Mouse (Mus musculus) frontal cortex, postnatal 10 days (tissue): ENCODE measurements at regions not wholly inside any gene's neighbourhood (a gene's known extent, or its start where the extent isn't known, plus 50 kb on each side); places are given as distances from the start of the nearest gene placed in this dataset.

Source experiments
- DNase-seq, 2 experiments: peaks; one replicate each; pipeline ENCODE4 v3.0.0; 2022; ENCODE audit warnings: low spot score in 2 of 2, mixed read lengths in 1 of 2

GRCm38 (mm10) chr3:143595081-143595480, 609.9 kb downstream of the Lmo4 start:
- DNase-seq, result no peak

- DNase-seq, result peak; percentile 49 to 72
Measured at GRCm38 (mm10) chr3:143594676-143595075, 610.3 kb downstream of the Lmo4 start.

- no peak for DNase-seq
Measured at GRCm38 (mm10) chr3:143586653-143587052, 618.4 kb downstream of the Lmo4 start.

- DNase-seq, result no peak
Measured at GRCm38 (mm10) chr3:143584692-143585603, 620.1 kb downstream of the Lmo4 start.

- no peak for DNase-seq
Measured at GRCm38 (mm10) chr3:143576338-143577007, 628.5 kb downstream of the Lmo4 start.

- no peak for DNase-seq
Measured at GRCm38 (mm10) chr3:143575737-143576136, 629.3 kb downstream of the Lmo4 start.

GRCm38 (mm10) chr3:143574035-143574864, 630.8 kb downstream of the Lmo4 start:
- no peak for DNase-seq

GRCm38 (mm10) chr3:143569930-143570329, 635.1 kb downstream of the Lmo4 start:
- no peak for DNase-seq

GRCm38 (mm10) chr3:143565067-143565466, 640.0 kb downstream of the Lmo4 start:
- no peak for DNase-seq

- no peak for DNase-seq
Measured at GRCm38 (mm10) chr3:143542811-143543210, 661.0 kb upstream of the Pkn2 start.

- no peak for DNase-seq
Measured at GRCm38 (mm10) chr3:143527982-143528381, 646.2 kb upstream of the Pkn2 start.

GRCm38 (mm10) chr3:143527274-143527673, 645.5 kb upstream of the Pkn2 start:
- DNase-seq, result no peak

GRCm38 (mm10) chr3:143512517-143513249, 630.9 kb upstream of the Pkn2 start:
- no peak for DNase-seq

GRCm38 (mm10) chr3:143509531-143509930, 627.7 kb upstream of the Pkn2 start:
- no peak for DNase-seq

- peak; percentile 45 to 48 for DNase-seq
Measured at GRCm38 (mm10) chr3:143508280-143508679, 626.5 kb upstream of the Pkn2 start.

GRCm38 (mm10) chr3:143501017-143501416, 619.2 kb upstream of the Pkn2 start:
- no peak for DNase-seq

GRCm38 (mm10) chr3:143495389-143495788, 613.6 kb upstream of the Pkn2 start:
- no peak for DNase-seq

- DNase-seq, result no peak
Measured at GRCm38 (mm10) chr3:143477916-143478610, 596.3 kb upstream of the Pkn2 start.

GRCm38 (mm10) chr3:143475461-143475860, 593.7 kb upstream of the Pkn2 start:
- no peak for DNase-seq

GRCm38 (mm10) chr3:143447005-143447709, 565.4 kb upstream of the Pkn2 start:
- DNase-seq, result no peak
